Mouse (Mus musculus) hindbrain, embryonic 14.5 days (tissue): Measurements from ENCODE around the gene Hist1h2aa. TPM values are rescaled to one million over a fixed set of nuclear protein-coding genes. Genes with fewer than 3 reads are reported as not detected.

ENCODE experiments used
- ATAC-seq: fragments of 200-750 bp; cut with Nextera tagmentation; 2 replicates; pipeline ENCODE4 v1.8.0; 2017; ENCODE audit warnings: moderate number of reproducible peaks, mild to moderate bottlenecking, moderate TSS enrichment, moderate library complexity; ENCODE audit not compliant: low FRiP score
- DNase-seq: peaks from one replicate; pipeline ENCODE4 v3.0.0-alpha.2; 2015; ENCODE audit warnings: low spot score
- H3K27ac ChIP-seq: fragments of 300-500 bp; sonication (generic); 2 replicates; pipeline ENCODE4 v1.5.1; 2014; ENCODE audit warnings: mild to moderate bottlenecking, moderate library complexity
- H3K27me3 ChIP-seq: fragments of 300-500 bp; sonication (generic); 2 replicates; pipeline ENCODE4 v1.6.1; 2014; ENCODE audit warnings: mild to moderate bottlenecking, low read length, mixed read lengths; ENCODE audit not compliant: control insufficient read depth, insufficient read depth
- H3K36me3 ChIP-seq: fragments of 300-500 bp; sonication (generic); replicated peaks from 2 replicates; pipeline ENCODE4 v1.6.1; 2014; ENCODE audit not compliant: control insufficient read depth, insufficient read depth
- H3K4me1 ChIP-seq: fragments of 300-500 bp; sonication (generic); replicated peaks from 2 replicates; pipeline ENCODE4 v1.6.1; 2014; ENCODE audit warnings: antibody characterized with exemption, low read length, mixed read lengths; ENCODE audit not compliant: control insufficient read depth, insufficient read depth
- H3K4me2 ChIP-seq: fragments of 300-500 bp; sonication (generic); replicated peaks from 2 replicates; pipeline ENCODE4 v1.6.1; 2014; ENCODE audit warnings: mild to moderate bottlenecking, moderate library complexity
- H3K4me3 ChIP-seq: fragments of 300-500 bp; sonication (generic); replicated peaks from 2 replicates; pipeline ENCODE4 v1.5.1; 2014; ENCODE audit warnings: mild to moderate bottlenecking, low read length
- H3K9ac ChIP-seq: fragments of 300-500 bp; sonication (generic); 2 replicates; pipeline ENCODE4 v1.6.1; 2014
- H3K9me3 ChIP-seq: fragments of 300-500 bp; sonication (generic); 2 replicates; pipeline ENCODE4 v1.6.1; 2016; ENCODE audit warnings: low read length; ENCODE audit not compliant: control insufficient read depth
- WGBS: fragments of 180-500 bp; shearing (Covaris S2); extraction: QIAGEN DNeasy Blood & Tissue Kit; methylation state at CpG from one replicate; pipeline ENCODE4 v1.1.7; 2014; 5-methylcytosine and 5-hydroxymethylcytosine counted together
- microRNA-seq: library from miRNA; unstranded; fragments of <30 nt; microRNA quantifications from one replicate; pipeline ENCODE4, GENCODE M21; 2016
- polyA plus RNA-seq: library from polyadenylated mRNA; unstranded; fragments of >200 nt; fragmentation: Nextera tagmentation; extraction: Ambion mirVana; gene quantifications from 2 replicates; pipeline ENCODE4 v1.2.1, GENCODE M21; 2014

Gene Hist1h2aa
- polyA plus RNA-seq, 1 experiment from 2014 or later: not detected

GRCm38 (mm10) chr13:23971870-23972269 lies 37.6 kb downstream of the Hist1h2aa start:
- H3K9ac ChIP-seq: no peak overlapping the region
- no peaks in the 10 kb centered on the region for H3K36me3 ChIP-seq
- no peaks in the 10 kb centered on the region for H3K9me3 ChIP-seq
- no peak overlapping the region for H3K27ac ChIP-seq
- no peak overlapping the region for H3K4me3 ChIP-seq
- 54% methylated on average over 2 of the region's 2 CpGs for WGBS
- H3K27me3 ChIP-seq: no peaks in the 10 kb centered on the region
- no peaks in the 10 kb centered on the region for H3K4me1 ChIP-seq
- ATAC-seq: no peak
- no peak overlapping the region for H3K4me2 ChIP-seq
- no peak for DNase-seq

GRCm38 (mm10) chr13:23972271-23972670 lies 38.0 kb downstream of the Hist1h2aa start:
- DNase-seq (no peak), ATAC-seq (no peak)
- Histone ChIP-seq H3K4me3 (no peak overlapping the region), H3K4me2 (no peak overlapping the region), H3K36me3 (no peaks in the 10 kb centered on the region), H3K9me3 (no peaks in the 10 kb centered on the region), H3K9ac (no peak overlapping the region), H3K27ac (no peak overlapping the region), H3K4me1 (no peaks in the 10 kb centered on the region), H3K27me3 (no peaks in the 10 kb centered on the region)
- 70% methylated on average over 5 of the region's 5 CpGs for WGBS

Small RNAs within 50 kb of the gene (microRNA-seq; reads per million reads assigned to microRNA genes)
- not detected for gene Gm44344

Other genes with a start within 250 kb of the Hist1h2aa start
- gene Hist1h1t, start 238.6 kb upstream of the Hist1h2aa start, polyA plus RNA-seq: not detected in 2 replicates
- gene Hist1h4c, start 236.0 kb upstream of the Hist1h2aa start, polyA plus RNA-seq: 3.0 and 3.5 TPM in 2 replicates
- gene Hfe, start 223.6 kb upstream of the Hist1h2aa start, polyA plus RNA-seq: 4.8 and 7.0 TPM in 2 replicates
- gene Hist1h1c, start 195.7 kb upstream of the Hist1h2aa start, polyA plus RNA-seq: 7.2 and 8.3 TPM in 2 replicates
- 1.1 TPM in 1 of 2 replicates, not detected in the other for gene Hist1h3c, start 188.9 kb upstream of the Hist1h2aa start, polyA plus RNA-seq
- gene Hist1h2bb, start 187.7 kb upstream of the Hist1h2aa start, polyA plus RNA-seq: 0.64 TPM in 1 of 2 replicates, not detected in the other
- 6.7 and 9.8 TPM in 2 replicates for gene Hist1h2ab, start 183.3 kb upstream of the Hist1h2aa start, polyA plus RNA-seq
- gene Hist1h3b, start 182.2 kb upstream of the Hist1h2aa start, polyA plus RNA-seq: 1.1 and 1.8 TPM in 2 replicates
- 2.1 TPM in 1 of 2 replicates, not detected in the other for gene Hist1h4b, start 177.4 kb upstream of the Hist1h2aa start, polyA plus RNA-seq
- gene Hist1h4a, start 173.2 kb upstream of the Hist1h2aa start, polyA plus RNA-seq: 0.55 TPM in 1 of 2 replicates, not detected in the other
- gene Hist1h3a, start 172.1 kb upstream of the Hist1h2aa start, polyA plus RNA-seq: 0.94 and 2.1 TPM in 2 replicates
- 0.50 and 1.1 TPM in 2 replicates for gene Hist1h1a, start 170.8 kb upstream of the Hist1h2aa start, polyA plus RNA-seq
- gene Trim38, start 164.5 kb upstream of the Hist1h2aa start, polyA plus RNA-seq: not detected in 2 replicates
- not detected in 2 replicates for gene Slc17a2, start 127.5 kb upstream of the Hist1h2aa start, polyA plus RNA-seq
- not detected in 2 replicates for gene Slc17a3, start 95.0 kb upstream of the Hist1h2aa start, polyA plus RNA-seq
- not detected in 2 replicates for gene Slc17a1, start 66.7 kb upstream of the Hist1h2aa start, polyA plus RNA-seq
- gene Slc17a4, start 19.5 kb upstream of the Hist1h2aa start, polyA plus RNA-seq: not detected in 2 replicates
- not detected in 2 replicates for gene Hist1h2ba, start 306 bp upstream of the Hist1h2aa start, polyA plus RNA-seq
- 0.63 and 1.0 TPM in 2 replicates for gene Scgn, start 56.8 kb downstream of the Hist1h2aa start, polyA plus RNA-seq